Mouse (Mus musculus) thymus, postnatal 10 days (tissue): ENCODE results near the gene Hormad1.
"Not testable (repeated sequence)": the region's sequence is repeated elsewhere in the genome, so short reads cannot be mapped to it uniquely, and the experiment has no call there.

Experiments
- DNase-seq, 2 experiments: peaks; one replicate each; pipeline ENCODE4 v3.0.0; 2021; ENCODE audit warnings: low spot score in 2 of 2

Hormad1 gene

DNA sequence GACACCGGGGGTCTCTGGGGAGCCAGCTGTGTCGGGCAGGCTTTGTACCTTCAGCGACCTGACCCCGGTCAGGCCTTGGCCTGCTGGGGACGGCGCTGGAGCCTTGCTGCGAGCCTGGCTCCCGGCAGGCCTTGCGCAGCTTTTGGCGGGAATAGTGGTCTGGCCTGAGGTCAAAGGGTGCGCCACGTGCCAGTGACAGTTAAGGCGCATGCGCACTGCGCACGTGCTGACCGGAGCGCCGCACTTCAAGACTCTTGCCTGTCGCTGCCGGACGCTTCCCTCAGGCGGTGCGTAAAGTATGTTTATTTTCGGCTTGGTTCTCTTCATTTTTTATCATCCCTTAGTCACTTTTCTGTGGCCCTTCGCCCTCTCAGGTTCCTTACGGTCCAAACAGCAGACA, at the start of gene Hormad1:
Gene Hormad1, plus strand, starts transcription at position 241 of the 400 bp plus-strand sequence.
- no peak for DNase-seq

DNA sequence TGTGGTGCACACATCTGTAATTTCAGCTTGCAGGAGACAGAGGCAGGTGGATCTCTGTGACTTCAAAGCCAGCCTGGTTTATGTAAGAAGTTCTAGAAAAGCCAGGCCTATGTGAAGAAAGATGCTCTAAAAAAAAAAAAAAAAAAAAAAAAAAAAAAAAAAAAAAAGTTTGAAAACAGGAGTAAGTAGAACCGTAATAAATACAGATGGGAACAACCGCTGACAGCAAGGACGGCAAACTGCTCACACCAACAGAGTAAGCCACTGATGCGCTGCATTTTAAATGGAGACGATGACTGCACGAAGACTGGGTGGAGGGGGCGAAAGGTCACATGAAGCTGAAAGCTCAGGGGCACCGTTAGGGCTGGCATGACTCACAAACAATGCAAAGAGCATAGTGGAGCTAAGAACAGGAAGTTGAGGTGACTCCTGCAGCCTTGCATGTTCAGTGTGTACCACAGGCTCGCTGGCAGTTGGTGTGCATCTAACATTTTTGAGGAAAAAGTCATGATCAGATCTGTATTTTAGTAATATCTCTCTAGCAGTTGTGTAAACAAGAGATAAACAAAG, 47.8 kb upstream of the Hormad1 start:
- peak; percentile 44 to 47 for DNase-seq

DNA sequence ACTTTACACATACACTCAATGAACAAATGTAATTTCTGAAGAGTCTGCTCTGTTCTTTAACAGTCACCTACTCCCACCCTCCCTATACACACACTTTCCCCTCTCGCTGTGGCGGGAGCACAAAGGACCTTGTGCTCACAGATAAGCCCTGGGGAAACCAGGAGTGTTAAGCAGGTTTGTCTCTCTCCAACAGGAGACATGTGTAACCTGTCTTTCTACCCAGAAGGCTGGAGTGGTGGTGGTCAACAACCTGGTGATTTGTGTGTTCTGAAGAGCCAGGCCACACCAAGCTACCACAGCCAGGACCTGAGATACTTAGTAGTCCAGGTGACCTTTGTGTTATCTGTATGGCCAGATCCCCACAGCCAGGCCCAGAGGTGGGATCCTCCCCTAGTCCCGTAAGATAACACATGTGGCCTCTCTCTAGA, 42.8 kb upstream of the Hormad1 start:
- no peak for DNase-seq

DNA sequence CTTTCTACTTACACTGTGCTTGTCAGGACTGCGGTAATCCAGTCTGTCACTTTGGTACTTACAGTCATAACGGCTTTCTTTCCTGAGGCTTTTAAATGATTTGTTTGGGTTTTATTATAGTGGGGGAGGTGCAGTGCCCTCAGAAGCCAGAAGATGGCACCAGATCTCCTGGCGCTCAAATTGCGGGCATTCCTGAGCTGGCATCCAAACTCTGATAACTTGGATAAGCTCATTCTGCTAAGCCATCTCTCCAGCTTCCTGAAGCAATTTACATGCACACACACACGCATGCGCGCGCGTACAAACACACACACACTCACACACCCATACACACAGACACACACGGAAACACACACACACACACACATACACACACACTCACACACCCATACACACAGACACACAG, 42.0 kb upstream of the Hormad1 start:
- peak; percentile 15 to 56 for DNase-seq

DNA sequence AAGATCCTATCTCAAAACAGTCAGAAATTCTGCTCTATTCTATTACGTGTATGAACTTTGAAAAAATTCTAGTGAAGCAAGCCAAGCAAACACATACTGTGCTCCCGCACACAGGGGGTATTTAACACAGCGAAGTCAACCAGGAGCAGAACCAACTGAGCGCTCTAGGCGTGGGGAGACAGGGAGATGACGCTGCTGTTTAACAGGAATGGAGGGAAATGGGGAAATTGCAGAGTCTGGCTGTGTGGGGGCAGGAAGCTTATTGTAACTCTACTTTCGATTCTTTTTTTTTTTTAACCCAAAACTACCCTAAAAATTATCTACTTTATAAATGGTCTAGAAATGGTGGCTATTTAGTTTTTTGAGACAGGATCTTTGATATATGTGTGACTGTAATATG, 40.6 kb upstream of the Hormad1 start:
- DNase-seq: no peak

DNA sequence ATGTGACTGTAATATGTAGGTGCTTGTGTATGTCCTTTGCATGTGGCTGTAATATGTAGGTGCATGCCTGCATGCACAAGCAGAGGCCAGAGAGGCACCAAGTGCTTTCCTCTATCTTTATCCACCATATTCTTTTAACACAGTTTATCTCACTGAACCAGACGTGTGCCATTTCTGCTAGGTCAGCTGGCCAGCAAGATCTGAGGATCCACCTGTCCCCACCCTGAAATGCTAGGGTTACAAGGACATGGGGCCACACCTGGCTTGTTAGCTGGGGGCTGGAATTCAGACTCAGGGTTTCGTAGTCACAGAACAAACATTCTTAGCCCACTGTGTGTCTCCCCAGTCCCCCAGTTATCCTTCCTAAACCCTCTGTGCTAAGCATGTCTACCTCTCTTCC, 40.2 kb upstream of the Hormad1 start:
- DNase-seq: no peak

DNA sequence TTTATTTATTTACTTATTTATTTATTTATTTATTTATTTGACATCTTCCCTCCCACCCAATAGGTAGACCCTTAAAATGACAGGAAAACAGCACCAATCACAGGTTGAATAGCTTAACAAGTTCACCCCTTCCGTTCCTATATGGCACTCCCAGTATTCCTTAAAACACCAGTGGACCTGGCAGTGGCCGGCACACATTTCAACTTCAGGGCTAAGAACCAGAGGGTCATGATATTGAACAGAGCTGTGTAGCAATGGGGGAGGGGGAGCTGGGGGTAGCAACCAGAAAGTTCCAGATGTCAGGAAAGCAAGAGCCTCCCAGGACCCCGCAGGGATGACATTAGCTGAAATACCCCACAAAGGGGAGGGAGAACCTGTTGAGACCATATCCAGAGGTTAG, 39.4 kb upstream of the Hormad1 start:
- no peak for DNase-seq

DNA sequence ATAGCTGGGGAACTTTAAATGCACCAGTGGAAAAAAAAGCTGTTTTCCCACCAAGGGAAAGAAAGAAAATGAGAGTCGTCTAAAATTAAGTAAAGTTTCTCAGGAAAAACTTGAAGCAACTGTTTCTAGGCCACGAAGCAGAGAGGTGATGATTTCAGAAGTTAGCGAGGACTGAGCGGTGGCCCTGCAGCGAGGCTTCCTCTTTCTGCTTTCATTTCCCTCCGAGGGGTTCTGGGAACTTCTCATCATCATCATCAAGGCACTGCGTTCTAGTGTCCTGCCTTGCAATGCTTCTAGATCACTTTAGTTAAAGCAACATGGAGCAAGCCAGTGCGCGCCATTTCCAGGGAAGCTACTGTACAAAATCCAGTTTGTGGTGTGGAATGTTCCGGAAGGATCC, 38.3 kb upstream of the Hormad1 start:
- no peak for DNase-seq

DNA sequence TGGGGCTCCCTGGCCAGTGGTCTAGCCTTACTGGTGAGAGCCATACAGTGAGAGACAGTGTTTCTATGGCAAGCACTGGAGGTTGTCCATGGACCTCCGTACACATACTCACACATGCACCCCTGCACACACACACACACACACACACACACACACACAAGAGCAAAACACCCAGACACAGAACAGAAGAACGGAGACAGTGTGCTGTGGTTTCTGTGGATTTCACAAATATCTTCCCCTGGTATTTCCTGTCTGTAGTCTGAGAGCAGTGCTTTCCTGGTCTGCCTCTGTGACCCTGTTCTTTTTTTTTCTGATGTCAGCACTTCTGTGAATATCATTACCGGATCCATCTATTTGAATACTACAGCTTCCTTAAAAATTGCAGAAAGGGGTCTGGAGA, 35.8 kb upstream of the Hormad1 start:
- no peak for DNase-seq

DNA sequence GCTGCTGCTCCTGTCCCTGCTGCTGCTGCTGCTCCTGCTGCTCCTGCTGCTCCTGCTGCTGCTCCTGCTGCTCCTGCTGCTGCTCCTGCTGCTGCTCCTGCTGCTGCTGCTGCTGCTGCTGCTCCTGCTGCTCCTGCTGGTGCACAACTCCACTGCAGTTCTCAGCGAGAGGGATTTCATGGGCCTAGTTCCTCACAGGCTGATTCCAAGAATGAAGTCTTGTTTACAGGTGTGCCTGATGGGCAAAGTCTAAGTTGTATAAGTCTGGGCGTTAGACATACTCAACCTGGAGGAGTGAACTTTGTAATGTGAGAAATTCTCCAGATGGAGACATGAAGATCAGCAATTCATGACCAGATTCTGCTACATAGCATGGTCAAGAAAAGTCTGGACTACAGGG, 34.8 kb upstream of the Hormad1 start:
- no peak for DNase-seq

DNA sequence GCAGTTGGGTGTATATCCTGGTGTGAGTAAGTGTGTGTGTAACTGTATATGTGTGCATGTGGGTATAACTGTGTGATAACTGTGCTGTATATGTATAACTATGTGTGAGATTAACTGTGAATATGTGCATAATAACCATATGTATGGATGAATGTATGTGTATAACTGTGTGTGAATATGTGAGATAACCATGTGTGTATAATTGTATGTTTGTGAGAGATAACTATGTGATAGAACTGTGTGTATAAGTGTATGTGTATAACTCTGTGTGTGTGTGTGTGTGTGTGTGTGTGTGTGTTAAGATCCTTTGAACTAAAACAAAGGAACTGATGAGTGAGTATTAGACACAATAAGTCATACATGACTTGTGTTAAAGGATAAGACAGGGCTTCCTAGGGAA, 33.4 kb upstream of the Hormad1 start:
- no peak for DNase-seq

DNA sequence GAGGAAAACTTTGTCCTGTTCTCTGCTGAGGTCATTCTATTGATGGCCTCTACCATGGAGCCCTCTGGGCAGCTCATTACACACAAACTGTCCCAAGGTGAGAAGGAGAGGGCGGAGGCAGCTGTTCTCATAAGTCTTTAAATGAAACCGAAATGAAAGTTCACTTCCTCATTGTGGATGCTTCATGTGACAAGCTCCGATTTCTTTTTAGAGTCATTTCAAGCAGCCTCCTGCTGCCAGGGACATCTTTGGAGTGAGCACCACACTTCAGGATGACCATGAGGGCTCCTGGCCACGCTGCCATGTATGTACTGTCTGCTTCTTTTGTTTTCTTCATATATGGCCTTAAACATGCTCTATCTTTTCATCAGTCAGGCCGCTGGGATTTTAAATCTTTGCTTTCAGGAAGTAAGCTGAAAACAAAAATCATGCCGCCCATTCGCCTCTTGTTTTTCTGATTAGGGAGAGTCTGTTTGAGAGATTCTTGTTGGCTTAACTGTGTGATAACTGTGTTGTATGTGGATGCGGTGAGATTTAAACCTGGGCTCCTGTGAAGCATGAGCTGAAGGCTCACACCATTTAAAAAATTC, 32.8 kb upstream of the Hormad1 start, which contains the start of gene Ctss:
Gene Ctss, plus strand, starts transcription at position 165 of the 590 bp plus-strand sequence.
- DNase-seq: no peak

DNA sequence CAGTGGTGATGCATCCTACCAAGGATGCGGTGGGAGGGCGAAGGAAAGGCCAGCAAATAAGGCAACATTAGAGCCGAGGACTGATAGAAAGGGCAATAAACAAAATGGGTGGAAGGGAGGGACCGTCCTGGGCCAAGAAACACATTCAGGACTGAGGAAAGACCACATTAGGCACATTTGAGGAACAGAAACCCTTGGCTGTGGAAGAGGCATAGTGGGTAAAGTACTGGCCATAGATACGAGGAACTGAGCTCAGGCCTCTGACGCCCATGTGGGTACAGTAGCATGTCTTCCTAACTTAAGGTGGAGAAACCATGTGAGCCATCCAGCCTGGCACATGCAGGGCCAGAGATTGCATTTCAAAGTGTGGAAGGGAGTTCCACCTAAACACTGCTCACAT, 29.7 kb upstream of the Hormad1 start:
- DNase-seq: no peak

DNA sequence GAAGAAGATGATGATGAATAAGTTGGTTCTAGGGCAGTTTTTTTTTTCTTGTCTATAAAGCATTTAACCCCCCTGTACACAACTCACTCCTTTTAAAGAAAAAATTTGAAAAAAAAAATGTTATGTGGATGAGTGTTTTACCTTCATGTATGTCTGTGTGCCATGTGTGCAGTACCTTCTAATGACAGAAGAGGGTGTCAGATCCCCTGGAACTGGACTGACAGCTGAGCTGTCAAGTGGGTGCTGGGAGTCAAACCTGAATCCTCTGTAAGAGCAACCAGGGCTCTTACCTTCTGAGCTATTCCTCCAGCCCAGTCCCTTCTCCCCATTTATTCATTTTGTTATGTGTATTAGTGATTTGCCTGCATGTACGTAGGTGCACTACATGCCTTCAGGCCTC, 28.5 kb upstream of the Hormad1 start:
- DNase-seq: no peak

DNA sequence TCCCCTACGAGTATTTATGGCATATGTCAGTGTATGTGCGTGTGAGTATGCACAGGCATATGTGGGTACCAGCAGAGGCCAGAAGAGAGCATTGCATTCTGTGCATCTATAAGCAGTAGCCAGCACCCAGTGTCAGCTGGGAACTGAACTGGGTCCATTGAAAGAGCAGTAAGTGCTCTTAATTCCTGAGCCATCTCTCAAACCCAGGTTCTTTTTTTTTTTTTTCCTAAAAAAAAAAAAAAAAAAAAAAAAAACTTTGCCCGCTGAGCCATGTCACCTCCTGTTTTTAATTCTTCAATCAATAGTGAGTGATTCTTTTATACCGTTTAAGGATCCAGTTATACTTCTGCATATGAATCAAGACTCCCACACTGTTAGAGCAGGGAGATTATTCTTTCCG, 26.1 kb upstream of the Hormad1 start:
- DNase-seq: no peak

DNA sequence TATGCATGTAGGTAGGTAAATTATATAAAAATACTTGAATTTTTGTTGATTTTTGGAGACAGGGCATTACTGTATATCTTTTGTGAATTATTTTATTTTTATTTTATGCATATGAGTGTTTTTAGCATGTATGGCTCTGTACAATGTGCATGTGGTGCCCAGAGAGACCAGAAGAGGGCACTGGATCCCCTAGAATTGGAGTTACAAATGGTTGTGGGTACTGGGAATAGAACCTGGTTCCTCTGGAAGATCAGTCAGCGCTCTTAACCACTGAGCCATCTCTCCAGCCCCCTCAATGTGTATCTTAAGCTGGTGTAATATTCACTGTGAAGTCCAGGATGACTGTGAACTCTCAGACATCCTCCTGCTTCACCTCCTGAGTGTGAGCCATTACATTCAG, 24.6 kb upstream of the Hormad1 start:
- DNase-seq: no peak

DNA sequence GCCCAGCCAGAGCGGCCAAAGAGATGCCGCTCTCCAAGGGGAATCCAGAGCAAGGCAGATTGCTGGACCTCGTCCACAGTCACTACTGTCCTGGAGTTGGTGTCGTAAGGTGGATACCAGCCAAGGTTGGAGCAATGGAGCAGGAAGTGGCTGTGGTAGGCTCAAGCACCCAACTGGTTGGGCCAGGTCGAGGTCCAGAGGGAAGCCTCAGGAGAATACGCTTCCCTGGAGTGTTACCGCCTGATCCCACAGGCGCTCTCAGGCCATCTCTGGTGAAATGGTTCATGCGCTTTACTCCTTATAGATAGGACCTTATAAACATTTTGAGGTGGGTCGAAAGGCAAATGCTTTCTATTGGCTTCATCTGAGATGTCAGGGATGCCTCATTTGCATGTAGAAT, 20.5 kb upstream of the Hormad1 start:
- DNase-seq: no peak

DNA sequence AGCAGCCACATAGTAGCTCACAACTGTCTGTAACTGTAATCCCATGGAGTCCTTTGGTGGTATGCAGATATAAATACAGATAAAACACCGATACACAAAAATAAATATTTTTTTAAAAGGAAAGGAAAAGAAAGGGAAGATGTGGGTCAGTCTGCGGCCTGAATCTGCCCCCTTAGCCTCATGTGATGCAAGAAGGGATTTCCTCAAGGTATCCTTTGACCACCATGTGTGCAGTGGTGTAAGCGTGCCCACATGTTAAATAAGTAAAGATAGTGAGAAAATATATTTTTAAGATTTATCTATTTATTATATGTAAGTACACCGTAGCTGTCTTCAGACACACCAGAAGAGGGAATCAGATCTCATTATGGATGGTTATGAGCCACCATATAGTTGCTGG, 19.6 kb upstream of the Hormad1 start:
- DNase-seq: no peak

DNA sequence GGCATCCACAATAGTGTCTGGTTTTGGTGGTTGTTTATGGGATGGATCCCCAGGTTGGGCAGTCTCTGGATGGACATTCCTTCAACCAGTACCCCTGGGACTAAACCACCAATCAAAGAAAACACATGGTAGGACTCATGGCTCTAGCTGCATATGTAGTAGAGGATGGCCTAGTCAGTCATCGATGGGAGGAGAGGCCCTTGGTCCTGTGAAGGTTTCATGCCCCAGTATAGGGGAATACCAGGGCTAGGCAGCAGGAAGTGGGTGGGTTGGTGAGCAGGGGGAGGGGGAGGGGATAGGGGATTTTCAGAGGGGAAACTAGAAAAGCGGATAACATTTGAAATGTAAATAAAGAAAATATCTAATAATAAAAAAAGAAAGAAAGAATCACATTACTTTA, 18.3 kb upstream of the Hormad1 start:
- DNase-seq: not testable (repeated sequence)

DNA sequence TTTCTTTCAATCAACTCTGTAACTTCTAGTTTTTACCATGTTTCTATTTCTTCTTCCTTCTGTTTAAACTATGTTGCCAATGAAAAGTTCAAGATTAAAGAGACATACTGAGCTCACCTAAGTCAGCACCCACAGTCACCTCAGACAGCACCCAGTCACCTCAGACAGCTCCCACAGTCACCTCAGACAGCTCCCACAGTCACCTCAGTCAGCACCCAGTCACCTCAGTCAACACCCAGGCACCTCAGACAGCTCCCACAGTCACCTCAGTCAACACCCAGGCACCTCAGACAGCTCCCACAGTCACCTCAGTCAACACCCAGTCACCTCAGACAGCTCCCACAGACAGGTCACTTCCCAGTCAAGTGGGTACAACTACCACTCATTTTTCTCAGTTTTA, 17.3 kb upstream of the Hormad1 start:
- no peak for DNase-seq

DNA sequence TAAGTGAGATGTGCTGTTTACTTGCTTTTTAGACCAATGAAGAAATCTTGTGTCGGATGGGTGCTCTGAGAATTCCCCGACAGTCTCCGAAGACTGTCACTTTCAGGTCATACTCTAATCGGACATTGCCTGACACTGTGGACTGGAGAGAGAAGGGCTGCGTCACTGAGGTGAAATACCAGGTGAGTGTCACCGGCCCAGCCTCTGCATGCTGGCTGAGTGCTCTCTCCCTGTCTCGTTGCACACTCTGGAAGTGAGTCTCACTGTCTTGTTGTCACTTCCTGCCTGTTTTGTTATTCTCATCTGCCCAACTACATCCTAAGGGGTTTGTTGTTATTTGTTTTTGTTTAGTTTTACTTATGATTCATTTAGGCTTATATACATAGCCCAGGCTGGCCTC, 16.5 kb upstream of the Hormad1 start:
- no peak for DNase-seq

DNA sequence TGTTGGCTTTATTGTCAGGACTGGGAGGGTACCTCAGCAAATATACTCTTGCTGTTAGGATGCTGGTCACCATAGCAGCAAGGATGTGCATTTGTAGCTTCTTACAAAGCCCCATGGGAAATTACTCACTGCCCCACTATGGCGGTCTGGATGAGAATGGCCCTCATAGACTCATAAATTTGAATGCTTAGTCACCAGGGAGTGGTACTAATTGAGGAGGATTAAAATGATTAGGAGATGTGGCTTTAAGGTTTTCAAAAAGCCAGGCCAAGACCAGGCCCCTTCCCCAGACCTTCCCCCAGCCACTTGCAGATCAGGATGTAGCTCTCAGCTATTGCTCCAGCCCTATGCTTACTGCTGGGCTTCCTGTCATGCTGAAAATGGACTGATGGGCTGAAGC, 9.3 kb upstream of the Hormad1 start:
- no peak for DNase-seq

DNA sequence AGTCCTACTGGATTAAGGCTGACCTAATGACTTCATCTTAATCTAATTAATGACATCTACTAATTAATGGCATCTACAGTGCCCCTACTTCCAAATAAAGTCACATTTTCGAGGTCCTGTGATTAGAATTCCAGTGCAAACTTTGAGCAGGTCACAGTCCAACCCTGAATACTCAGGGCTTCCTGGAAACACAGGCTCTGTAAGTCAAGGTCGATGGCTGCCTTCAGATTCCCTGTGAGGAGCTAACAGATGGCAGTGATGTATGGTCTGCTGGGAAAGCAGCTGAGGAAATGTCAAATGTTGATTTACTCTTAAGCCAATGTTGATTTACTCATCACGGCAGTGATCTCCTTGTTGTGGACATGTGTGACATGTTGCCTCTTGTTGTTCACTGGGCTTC, 5.5 kb upstream of the Hormad1 start:
- no peak for DNase-seq

DNA sequence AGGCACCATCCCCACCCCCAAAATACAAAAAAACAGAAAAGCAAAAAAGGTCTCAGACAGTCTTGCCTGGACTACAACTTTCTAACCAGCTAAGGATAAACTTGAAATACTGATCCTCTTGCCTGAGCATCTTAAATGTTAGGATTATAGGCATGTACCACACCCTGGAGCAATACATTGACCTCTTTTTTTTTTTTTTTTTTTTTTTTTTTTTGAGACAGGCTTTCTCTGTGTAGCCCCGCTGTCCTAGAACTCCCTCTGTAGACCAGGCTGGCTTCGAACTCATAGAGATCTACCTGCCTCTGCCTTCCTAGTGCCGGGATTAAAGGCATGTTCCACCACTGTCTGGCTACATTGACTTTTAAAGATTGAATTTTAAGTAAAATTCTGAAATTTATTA, 1.3 kb downstream of the Hormad1 start:
- DNase-seq: no peak
